Mouse (Mus musculus): Measurements from ENCODE around the gene Utp14b. TPM values are rescaled to one million over a fixed set of nuclear protein-coding genes. Genes with fewer than 3 reads are reported as not detected.

The Utp14b gene
- polyA plus RNA-seq (2014; fragmentation: Illumina TruSeq; extraction: RNeasy Lipid Tissue Mini Kit (QIAGEN cat#74804); ENCODE audit: low read depth, low replicate concordance): 11.4 TPM

DNA sequence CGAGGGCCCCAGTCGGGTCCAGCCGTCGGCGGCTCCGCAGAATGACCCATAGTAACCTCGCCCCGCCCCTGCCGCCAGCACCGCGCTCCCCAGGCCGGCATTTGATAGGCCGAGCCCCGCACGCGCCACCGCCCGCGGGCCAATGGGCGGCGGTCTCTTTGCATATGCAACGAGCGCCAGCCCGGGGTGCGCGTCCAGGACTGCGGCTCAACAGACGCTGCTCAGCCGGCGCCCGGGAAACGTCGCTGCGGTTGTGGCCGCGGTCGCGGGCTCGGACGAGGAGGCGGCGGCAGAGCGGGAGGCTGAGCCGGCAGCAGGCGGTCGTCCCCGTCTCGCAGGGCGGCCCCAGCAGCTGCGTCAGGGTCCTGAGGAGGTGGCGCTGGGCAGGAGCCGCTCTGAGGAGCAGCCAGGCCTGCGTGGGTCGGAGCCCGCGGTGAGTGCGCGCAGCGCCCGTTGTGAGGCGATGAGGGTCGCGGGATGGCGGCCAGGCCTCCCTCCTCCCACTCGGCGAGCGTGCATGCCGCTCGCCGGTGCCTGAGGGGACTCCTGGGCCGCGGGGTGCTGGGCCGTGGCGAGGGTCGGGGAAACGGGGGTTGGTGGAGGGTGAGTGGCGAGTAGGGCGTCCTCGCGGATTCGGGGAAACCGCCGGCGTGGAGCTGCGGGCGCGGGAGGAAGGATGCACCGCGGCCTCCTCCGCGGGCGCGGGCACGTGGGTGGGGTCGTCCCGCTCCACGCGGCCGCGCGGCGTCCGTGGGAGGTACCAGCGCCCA lies at the start of gene Utp14b, which contains the start of gene Acsl3:
TSS of gene Utp14b (plus strand) at position 368 of the 770 bp plus-strand sequence.
TSS of gene Acsl3 (plus strand) at position 155 of the 770 bp plus-strand sequence.

Other genes with a start within 250 kb of the Utp14b start
- gene Farsb, start 169.1 kb upstream of the Utp14b start, polyA plus RNA-seq (2014; fragmentation: Illumina TruSeq; extraction: RNeasy Lipid Tissue Mini Kit (QIAGEN cat#74804); ENCODE audit: low read depth, low replicate concordance): 84.5 TPM
- gene Mogat1, start 147.0 kb upstream of the Utp14b start, polyA plus RNA-seq (2014; fragmentation: Illumina TruSeq; extraction: RNeasy Lipid Tissue Mini Kit (QIAGEN cat#74804); ENCODE audit: low read depth, low replicate concordance): 1.4 TPM
- not detected for gene BC035947, start 145.9 kb upstream of the Utp14b start, polyA plus RNA-seq (2014; fragmentation: Illumina TruSeq; extraction: RNeasy Lipid Tissue Mini Kit (QIAGEN cat#74804); ENCODE audit: low read depth, low replicate concordance)
- 94.6 TPM for gene Acsl3, start 213 bp upstream of the Utp14b start, polyA plus RNA-seq (2014; fragmentation: Illumina TruSeq; extraction: RNeasy Lipid Tissue Mini Kit (QIAGEN cat#74804); ENCODE audit: low read depth, low replicate concordance)
- gene Kcne4, start 158.7 kb downstream of the Utp14b start, polyA plus RNA-seq (2014; fragmentation: Illumina TruSeq; extraction: RNeasy Lipid Tissue Mini Kit (QIAGEN cat#74804); ENCODE audit: low read depth, low replicate concordance): not detected